Mouse (Mus musculus) T-helper 1 cell (primary cell): ENCODE data around the gene Mmp8.

Source experiments
- in situ Hi-C: fragments of 300-600 bp; cut with MboI, MseI; formaldehyde crosslinking; loops from one replicate; pipeline ENCODE4 v1.15.1; 2025; ENCODE audit warnings: high pct_unique_total_duplicates

The Mmp8 gene

GRCm38 (mm10) chr9:7558221-7559017, at the start of gene Mmp8:
Gene Mmp8 (plus strand): TSS chr9:7558456.
- in situ Hi-C loops, result no loop called here

DNA sequence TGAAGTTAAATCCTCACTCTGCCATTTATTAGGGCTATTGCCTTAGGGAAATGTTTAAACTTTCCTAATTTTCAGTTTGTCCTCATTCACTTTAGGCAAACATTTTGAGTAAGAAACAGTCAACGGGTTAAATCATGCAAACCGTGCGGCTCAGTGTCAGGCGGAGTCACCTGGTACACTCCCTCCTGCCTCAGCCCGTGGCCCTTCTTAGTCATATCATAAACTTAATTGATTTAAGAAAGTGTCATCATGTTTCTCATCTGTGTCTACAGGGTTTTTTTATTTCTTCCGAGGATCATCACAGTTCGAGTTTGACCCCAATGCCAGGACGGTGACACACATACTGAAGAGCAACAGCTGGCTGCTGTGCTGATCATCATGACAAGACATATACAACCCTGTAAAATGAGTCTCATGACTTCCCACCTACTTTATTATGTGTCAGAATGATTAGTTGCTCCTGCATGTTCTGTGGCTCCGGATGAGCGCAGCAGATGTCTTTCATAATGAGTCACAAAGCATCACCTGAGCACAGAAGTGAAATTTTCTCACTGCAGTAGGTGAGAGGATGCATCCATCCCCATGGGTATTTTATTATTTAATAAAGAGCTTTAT, 48.5 kb upstream of the Mmp8 start:
- in situ Hi-C loops, result no loop called here

- in situ Hi-C loops, result no loop called here
Observed at GRCm38 (mm10) chr9:7517944-7518571, 40.2 kb upstream of the Mmp8 start.

- in situ Hi-C loops, result no loop called here
Observed at GRCm38 (mm10) chr9:7526255-7526940, 31.9 kb upstream of the Mmp8 start.

DNA sequence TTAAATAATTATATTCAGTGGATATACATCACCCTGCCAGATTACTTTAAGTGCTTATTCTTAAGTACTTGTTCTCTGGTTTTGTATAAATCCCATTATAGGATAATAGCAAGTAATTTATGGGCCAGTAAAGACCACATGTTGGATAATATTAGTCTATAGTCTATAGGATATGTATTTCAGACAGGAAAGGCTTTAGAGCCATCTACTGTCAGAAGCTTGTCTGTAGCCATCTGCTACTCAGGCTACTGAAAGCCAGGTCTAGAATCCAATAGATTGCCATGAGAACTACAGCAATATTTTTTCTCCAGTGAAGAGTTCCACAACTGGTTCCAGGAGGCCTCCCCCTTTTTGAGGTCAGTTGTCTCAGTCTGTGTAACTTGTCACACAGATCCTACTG, 15.5 kb upstream of the Mmp8 start:
- in situ Hi-C loops, result no loop called here

DNA sequence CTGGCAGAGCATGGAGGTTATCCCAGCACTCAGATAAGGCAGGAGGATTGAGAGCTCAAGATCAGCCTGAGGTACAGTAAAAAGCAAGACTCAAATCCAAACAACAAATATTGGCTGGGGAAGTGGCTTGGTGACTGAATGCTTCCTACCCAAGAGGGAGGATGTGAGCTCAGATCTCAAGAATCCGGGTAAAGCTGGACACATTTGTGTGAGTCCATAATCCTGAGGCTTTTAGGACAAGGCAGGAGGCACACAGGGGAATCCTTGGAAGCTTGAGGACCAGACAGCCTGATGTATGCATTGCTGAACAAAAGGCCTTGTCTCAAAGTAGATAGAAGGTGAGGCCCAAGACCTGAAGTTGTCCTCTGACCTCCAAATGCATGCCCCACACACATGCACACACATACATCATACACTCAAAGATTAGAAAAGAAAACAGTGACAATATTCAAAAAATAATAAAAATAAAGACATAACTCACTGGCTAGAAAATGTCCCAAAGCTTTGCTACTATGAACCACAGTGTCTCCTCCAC, 13.3 kb upstream of the Mmp8 start:
- in situ Hi-C loops, result no loop called here

GRCm38 (mm10) chr9:7545471-7545870, 12.8 kb upstream of the Mmp8 start:
- in situ Hi-C loops, result no loop called here

DNA sequence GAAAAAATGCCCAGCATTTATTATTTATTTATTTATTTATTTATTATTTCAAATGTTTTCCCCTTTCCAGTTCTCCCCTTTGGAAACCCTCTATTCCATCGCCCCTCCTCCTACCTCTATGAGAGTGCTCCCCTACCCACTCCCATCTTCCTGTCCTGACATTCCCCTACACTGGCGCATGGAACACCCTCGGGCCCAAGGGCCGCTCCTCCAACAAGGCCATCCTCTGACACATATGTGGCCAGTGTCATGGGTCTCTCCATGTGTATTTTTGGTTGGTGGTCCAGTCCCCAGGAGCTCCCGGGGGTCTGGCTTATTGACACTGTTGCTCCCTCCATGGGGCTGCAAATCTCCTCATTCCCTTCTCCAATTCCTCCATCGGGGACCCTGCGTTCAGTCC, 12.3 kb upstream of the Mmp8 start:
- in situ Hi-C loops, result no loop called here

DNA sequence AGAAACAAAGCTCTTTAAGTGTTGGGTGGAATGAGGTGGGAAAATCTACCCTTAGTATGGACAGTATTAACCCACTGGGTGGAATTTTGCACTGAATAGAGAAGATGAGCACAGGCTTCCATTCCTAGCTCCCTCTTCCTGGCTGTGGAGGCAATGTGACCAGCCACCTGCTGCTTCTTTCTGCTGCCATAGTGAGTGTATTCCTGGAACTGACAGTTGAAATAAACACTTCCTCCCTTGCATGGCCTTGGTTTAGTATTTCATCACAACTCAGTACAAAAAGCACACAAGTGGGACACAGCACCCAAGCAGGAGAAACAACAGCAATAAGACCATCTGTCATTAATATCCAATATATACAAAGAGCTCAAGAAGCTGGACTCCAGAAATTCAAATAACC, 6.3 kb upstream of the Mmp8 start:
- in situ Hi-C loops, result no loop called here

- in situ Hi-C loops, result no loop called here
Observed at GRCm38 (mm10) chr9:7553536-7553935, 4.7 kb upstream of the Mmp8 start.

GRCm38 (mm10) chr9:7554382-7554781, 3.9 kb upstream of the Mmp8 start:
- in situ Hi-C loops, result no loop called here

GRCm38 (mm10) chr9:7560026-7560425, 1.8 kb downstream of the Mmp8 start:
- in situ Hi-C loops, result loop anchor here (5.0 kb wide), 1 partner anchor 72 kb away; no protein-coding TSS in a partner anchor

GRCm38 (mm10) chr9:7567376-7567775, 9.1 kb downstream of the Mmp8 start:
- in situ Hi-C loops, result no loop called here

DNA sequence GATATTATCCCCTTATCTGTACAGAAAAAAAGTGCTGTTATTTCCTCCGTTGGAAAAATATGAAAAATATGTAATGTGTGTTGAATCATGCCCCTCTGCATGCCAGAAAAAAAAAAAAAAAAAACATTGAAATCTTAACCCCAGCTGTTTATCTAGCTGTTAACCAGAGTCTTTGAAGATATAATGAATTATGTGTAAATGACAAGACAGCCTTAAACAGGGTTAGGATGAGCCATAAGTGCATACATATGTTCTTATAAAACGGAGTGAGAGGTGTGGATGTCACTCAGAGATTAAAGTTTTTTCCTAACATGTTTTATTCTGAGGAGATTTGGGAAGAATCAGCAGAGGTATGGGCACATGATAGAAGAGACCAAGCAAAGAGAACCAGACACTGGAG, 9.7 kb downstream of the Mmp8 start:
- in situ Hi-C loops, result no loop called here

DNA sequence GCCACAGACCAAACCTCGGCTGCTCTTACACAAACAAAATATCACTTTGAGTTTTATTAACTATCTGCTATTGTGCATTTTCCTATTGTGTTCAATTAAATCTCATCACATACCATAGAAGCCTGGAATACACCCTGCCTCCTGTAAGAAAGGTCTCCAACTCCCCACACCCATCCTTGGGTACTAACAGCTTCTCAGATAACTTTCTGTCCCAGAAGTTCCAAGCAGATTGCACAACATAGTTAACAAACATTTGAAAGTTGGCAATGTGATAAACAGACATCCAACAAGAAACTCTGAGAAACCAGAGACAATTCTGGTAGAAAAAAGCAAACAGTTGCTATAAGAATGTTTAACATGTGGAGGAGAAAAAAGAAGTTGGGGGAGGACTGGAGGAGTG, 12.2 kb downstream of the Mmp8 start:
- in situ Hi-C loops, result no loop called here

DNA sequence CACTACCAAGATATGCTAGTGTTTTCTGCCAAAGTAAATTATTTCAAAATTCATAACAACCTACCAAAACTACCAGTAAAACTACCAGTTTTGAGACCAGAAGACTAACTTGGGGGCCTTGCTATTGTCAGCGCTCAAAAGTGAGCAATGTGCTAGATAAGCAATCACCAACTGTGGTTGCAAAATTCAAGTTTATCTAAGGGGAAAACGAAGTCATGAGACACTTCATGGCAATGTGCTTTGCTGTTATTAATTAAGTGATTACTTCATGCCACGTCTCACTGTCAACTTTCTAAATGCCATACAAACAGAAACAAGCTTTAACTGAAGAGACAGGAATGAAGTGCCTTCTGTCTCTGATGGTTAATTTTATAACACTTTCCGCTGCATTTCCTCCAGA, 12.9 kb downstream of the Mmp8 start, which contains the start of gene Mmp27:
Gene Mmp27, plus strand, starts transcription at position 235 of the 400 bp plus-strand sequence.
- in situ Hi-C loops, result no loop called here

- in situ Hi-C loops, result no loop called here
Observed at GRCm38 (mm10) chr9:7572188-7572587, 13.9 kb downstream of the Mmp8 start.

DNA sequence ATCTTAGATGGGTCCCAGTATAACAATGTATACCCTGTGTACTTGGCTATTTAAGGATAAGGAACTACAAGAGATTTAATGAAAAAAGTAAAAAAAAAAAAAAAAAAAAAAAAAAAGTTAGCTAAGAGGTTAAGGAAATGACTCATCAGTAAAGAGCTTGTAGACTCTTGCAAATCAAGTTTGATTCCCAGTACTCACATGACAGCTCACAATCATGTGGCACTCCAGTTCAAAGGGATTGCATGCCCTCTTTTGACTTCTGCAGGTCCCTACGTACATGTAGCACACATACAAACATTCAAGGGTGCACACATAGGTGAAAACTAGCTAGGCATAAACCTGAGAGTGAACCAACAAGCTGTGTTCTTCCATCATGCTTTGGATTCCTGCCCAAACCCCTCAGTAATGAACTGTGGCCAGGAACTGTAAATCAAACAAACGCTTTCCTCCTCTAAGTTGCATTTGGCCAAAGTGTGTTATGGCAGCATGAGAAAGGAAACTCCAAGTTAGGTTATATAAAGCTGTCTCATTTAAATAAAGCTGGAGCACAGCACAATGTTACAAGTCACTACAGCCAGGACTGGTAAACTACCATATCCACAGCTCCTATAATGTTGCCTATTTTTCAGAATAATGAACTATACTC, 14.5 kb downstream of the Mmp8 start:
- in situ Hi-C loops, result no loop called here

GRCm38 (mm10) chr9:7575526-7575925, 17.3 kb downstream of the Mmp8 start:
- in situ Hi-C loops, result no loop called here

DNA sequence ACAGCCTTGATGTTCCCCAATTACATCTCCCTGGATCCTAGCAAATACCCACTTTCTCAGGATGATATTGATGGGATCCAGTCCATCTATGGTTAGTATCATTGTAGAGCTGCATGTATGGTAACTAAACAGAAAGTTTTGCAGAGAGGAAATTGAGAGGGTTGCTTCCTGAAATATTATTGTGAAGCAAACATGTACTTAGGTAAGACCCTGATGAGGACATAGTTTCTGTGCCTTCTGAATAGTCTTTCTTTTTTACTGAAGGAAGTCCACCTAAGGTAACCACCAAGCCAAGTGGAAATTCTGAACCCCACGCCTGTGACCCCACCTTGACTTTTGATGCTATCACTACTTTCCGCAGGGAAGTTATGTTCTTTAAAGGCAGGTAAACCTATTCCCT, 19.1 kb downstream of the Mmp8 start:
- in situ Hi-C loops, result no loop called here

DNA sequence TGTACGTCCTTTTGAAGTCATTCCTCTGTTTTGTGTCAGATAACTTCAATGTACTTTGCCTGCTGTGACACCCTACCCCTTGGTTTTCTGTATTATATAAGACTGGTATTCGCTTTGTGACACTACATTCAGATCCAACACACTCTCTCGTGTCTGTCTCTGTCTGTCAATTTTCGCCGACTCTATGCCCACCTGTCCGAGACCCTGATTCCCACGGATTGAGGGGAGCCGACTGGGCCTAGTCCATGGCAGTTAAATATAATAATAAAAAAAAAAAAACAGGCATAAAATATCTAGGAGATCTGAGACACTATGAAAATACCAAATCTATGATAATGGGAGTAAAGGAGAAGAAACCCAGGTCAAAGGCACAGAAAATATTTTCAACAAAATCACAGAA, 31.8 kb downstream of the Mmp8 start:
- in situ Hi-C loops, result no loop called here
